Mouse (Mus musculus): ENCODE results near the gene Gm28171.
"Not testable (repeated sequence)": the region's sequence is repeated elsewhere in the genome, so short reads cannot be mapped to it uniquely, and the experiment has no call there.

The Gm28171 gene

DNA sequence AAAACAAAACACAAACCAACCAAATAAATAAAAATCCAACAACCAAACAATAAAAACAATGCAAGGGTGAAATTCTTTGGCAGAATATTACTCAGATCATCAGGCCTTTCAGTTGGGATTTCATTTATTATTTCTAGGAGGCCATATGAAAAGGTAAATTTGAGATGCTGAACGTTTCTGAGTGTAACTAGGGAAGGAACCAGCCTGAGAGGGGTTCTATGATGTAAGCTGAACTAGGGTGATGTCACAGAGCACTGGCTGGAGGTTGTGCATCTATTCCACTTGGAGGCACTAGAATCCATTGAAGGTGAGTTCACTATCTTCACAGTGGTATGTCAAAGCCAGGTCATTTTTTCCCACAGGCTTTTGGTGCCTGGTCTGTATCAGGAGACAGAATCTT, at the start of gene Gm28171:
TSS of gene Gm28171 (plus strand) at position 301 of the 400 bp plus-strand sequence.
- not testable (repeated sequence) for DNase-seq (ENCODE audit: low spot score in 2 of 2)

Data from heart, adult 9 months (tissue).